Mouse (Mus musculus): ENCODE measurements around the gene Ripply3.

Gene Ripply3

GRCm38 (mm10) chr16:94327781-94328711 is at the start of gene Ripply3:
TSS of gene Ripply3 (plus strand) at chr16:94328420.
- no peak for DNase-seq (ENCODE audit: low spot score in 2 of 2)

- no peak for DNase-seq (ENCODE audit: low spot score in 2 of 2)
These were observed 44.2 kb upstream of the Ripply3 start for GRCm38 (mm10) chr16:94283972-94284371.

- no peak for DNase-seq (ENCODE audit: low spot score in 2 of 2)
These were observed 40.4 kb upstream of the Ripply3 start for GRCm38 (mm10) chr16:94287826-94288225.

- peak; percentile 62 to 80 for DNase-seq (ENCODE audit: low spot score in 2 of 2)
These were observed 38.8 kb upstream of the Ripply3 start for GRCm38 (mm10) chr16:94289138-94290072.

- peak in 1 of 2 experiments; percentile 75 for DNase-seq (ENCODE audit: low spot score in 2 of 2)
These were observed 37.9 kb upstream of the Ripply3 start for GRCm38 (mm10) chr16:94290073-94290999.

GRCm38 (mm10) chr16:94291141-94291540 is 37.1 kb upstream of the Ripply3 start:
- DNase-seq (ENCODE audit: low spot score in 2 of 2) = no peak

GRCm38 (mm10) chr16:94298081-94298480 is 30.1 kb upstream of the Ripply3 start:
- no peak for DNase-seq (ENCODE audit: low spot score in 2 of 2)

GRCm38 (mm10) chr16:94299210-94299609 is 29.0 kb upstream of the Ripply3 start:
- DNase-seq (ENCODE audit: low spot score in 2 of 2) = no peak

- no peak for DNase-seq (ENCODE audit: low spot score in 2 of 2)
These were observed 27.0 kb upstream of the Ripply3 start for GRCm38 (mm10) chr16:94301194-94301593.

GRCm38 (mm10) chr16:94301696-94302095 is 26.5 kb upstream of the Ripply3 start:
- DNase-seq (ENCODE audit: low spot score in 2 of 2) = no peak

- peak in 1 of 2 experiments; percentile 26 for DNase-seq (ENCODE audit: low spot score in 2 of 2)
These were observed 25.7 kb upstream of the Ripply3 start for GRCm38 (mm10) chr16:94302274-94303202.

- no peak for DNase-seq (ENCODE audit: low spot score in 2 of 2)
These were observed 25.1 kb upstream of the Ripply3 start for GRCm38 (mm10) chr16:94303203-94303535.

- DNase-seq (ENCODE audit: low spot score in 2 of 2) = no peak
These were observed 20.7 kb upstream of the Ripply3 start for GRCm38 (mm10) chr16:94307526-94307925.

- no peak for DNase-seq (ENCODE audit: low spot score in 2 of 2)
These were observed 20.3 kb upstream of the Ripply3 start for GRCm38 (mm10) chr16:94307942-94308341.

- no peak for DNase-seq (ENCODE audit: low spot score in 2 of 2)
These were observed 19.2 kb upstream of the Ripply3 start for GRCm38 (mm10) chr16:94309025-94309424.

GRCm38 (mm10) chr16:94311416-94311815 is 16.8 kb upstream of the Ripply3 start:
- DNase-seq (ENCODE audit: low spot score in 2 of 2) = no peak

- no peak for DNase-seq (ENCODE audit: low spot score in 2 of 2)
These were observed 16.3 kb upstream of the Ripply3 start for GRCm38 (mm10) chr16:94311931-94312330.

- peak; percentile 81 to 82 for DNase-seq (ENCODE audit: low spot score in 2 of 2)
These were observed 15.5 kb upstream of the Ripply3 start for GRCm38 (mm10) chr16:94312663-94313228.

- peak; percentile 94 to 97 for DNase-seq (ENCODE audit: low spot score in 2 of 2)
These were observed 14.8 kb upstream of the Ripply3 start, which contains the start of gene Hlcs for GRCm38 (mm10) chr16:94313229-94314030. TSS of gene Hlcs (minus strand) at chr16:94313571.
